Mouse (Mus musculus) MEL (cell line): Measurements from ENCODE around the gene S100a16.

ENCODE experiments used
- CHD1 ChIP-seq: IDR thresholded peaks from 2 replicates; pipeline ENCODE4 v1.6.1; 2012; ENCODE audit warnings: low read depth, mild to moderate bottlenecking, inconsistent platforms, low read length, improper control_type of control experiment
- CTCF ChIP-seq, 3 experiments: IDR thresholded peaks in 2 of 3; conservative IDR thresholded peaks in 1 of 3; 2 replicates each; pipeline ENCODE4 v1.5.1; 2011 to 2012; ENCODE audit warnings: low read length in 3 of 3, low read depth in 2 of 3, mild to moderate bottlenecking in 2 of 3, improper control_type of control experiment in 1 of 3, inconsistent platforms in 1 of 3, mixed read lengths in 1 of 3, moderate library complexity in 1 of 3; ENCODE audit not compliant: control insufficient read depth in 1 of 3, insufficient read depth in 1 of 3, poor library complexity in 1 of 3, severe bottlenecking in 1 of 3
- EP300 ChIP-seq, 2 experiments: IDR thresholded peaks; 2 replicates each; pipeline ENCODE4 v1.6.1; 2011; ENCODE audit warnings: improper control_type of control experiment in 2 of 2, low read length in 2 of 2, low read depth in 1 of 2, mild to moderate bottlenecking in 1 of 2
- ETS1 ChIP-seq: IDR thresholded peaks from 2 replicates; pipeline ENCODE4 v1.6.1; 2012; ENCODE audit warnings: low read depth, mild to moderate bottlenecking, inconsistent platforms, low read length, improper control_type of control experiment, moderate library complexity
- POLR2A ChIP-seq, 2 experiments: IDR thresholded peaks; 2 replicates each; pipeline ENCODE4 v1.6.1; 2011 to 2012; ENCODE audit warnings: low read length in 2 of 2, mild to moderate bottlenecking in 2 of 2, control low read depth in 1 of 2, improper control_type of control experiment in 1 of 2, low read depth in 1 of 2, moderate library complexity in 1 of 2; ENCODE audit not compliant: control insufficient read depth in 1 of 2, insufficient read depth in 1 of 2, poor library complexity in 1 of 2
- SMC3 ChIP-seq: IDR thresholded peaks from 2 replicates; pipeline ENCODE4 v1.6.1; 2011; ENCODE audit warnings: low read depth, low read length, improper control_type of control experiment

DNA sequence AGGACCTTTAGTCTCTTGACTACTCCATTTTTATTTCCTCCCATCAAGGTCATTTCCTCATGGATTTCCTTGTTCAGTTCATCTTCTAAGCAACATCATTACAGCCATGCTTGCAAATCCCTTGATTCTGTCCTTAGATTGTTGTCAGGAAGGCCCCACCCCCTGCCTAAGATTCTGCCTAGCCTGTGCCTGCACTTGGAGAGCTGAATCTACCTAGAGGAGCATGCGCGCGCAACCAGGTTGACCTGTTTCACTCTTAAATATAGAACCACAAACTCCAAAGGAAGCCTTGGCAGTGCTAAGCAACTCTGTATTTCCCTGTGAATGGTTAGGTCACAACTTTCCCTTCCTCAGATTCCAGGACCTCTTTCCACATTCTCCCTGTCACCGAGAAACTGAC, 19.3 kb upstream of the S100a16 start:
- no peak for TF ChIP-seq SMC3
- TF ChIP-seq POLR2A (IDR thresholded peaks at IDR 0.05; ENCODE audit: control insufficient read depth in 1 of 2, insufficient read depth in 1 of 2, low read depth in 1 of 2, low read length in 2 of 2, poor library complexity in 1 of 2) = no peak
- no peak for TF ChIP-seq CTCF (IDR thresholded peaks at IDR 0.05 in 2 of 3, conservative IDR thresholded peaks at IDR 0.05 in 1 of 3; ENCODE audit: control insufficient read depth in 1 of 3, insufficient read depth in 1 of 3, low read depth in 2 of 3, low read length in 3 of 3, poor library complexity in 1 of 3, severe bottlenecking in 1 of 3)
- TF ChIP-seq ETS1 = no peak
- no peak for TF ChIP-seq CHD1
- no peak for TF ChIP-seq EP300 (IDR thresholded peaks at IDR 0.05; ENCODE audit: low read depth in 1 of 2, low read length in 2 of 2)
